Mouse (Mus musculus): Measurements from ENCODE around the gene Pecam1.

GRCm38 (mm10) chr11:106675201-106675726 lies 75.2 kb downstream of the Pecam1 start:
- TF ChIP-seq CTCF (IDR thresholded peaks at IDR 0.05; ENCODE audit: control insufficient read depth, insufficient read depth, insufficient read length) (no peak), CEBPB (IDR thresholded peaks at IDR 0.05; ENCODE audit: low read depth) (no peak), MYOD1 (IDR thresholded peaks at IDR 0.05; ENCODE audit: control insufficient read depth, insufficient read length, low read depth) (no peak), USF1 (IDR thresholded peaks at IDR 0.05; ENCODE audit: low read depth) (no peak), FOSL1 (IDR thresholded peaks at IDR 0.05; ENCODE audit: insufficient read depth, low read length, poor library complexity, severe bottlenecking) (no peak)

Data from C2C12 (cell line).